Mouse (Mus musculus): ENCODE results near the gene Rims4. TPM values are rescaled to one million over a fixed set of nuclear protein-coding genes. Genes with fewer than 3 reads are reported as not detected.

The Rims4 gene
- 0.11 and 0.25 TPM in 2 replicates for polyA plus RNA-seq (2014; fragmentation: Nextera tagmentation; extraction: Ambion mirVana)

GRCm38 (mm10) chr2:163918317-163919258, at the start of gene Rims4:
Gene Rims4, minus strand, starts transcription at chr2:163918683.
- DNase-seq = peak; percentile 65
- 1% methylated on average over 79 of the region's 115 CpGs for WGBS
- ATAC-seq (ENCODE audit: insufficient read depth) = peak; percentile 84
- peak within 1 kb of the TSS; percentile 53 for H3K4me3 ChIP-seq (ENCODE audit: low read depth, low read length)
- no peaks in the 10 kb centered on the region for H3K36me3 ChIP-seq (ENCODE audit: insufficient read depth)
- no peaks in the 10 kb centered on the region for H3K9me3 ChIP-seq (ENCODE audit: low read depth, low read length)
- peaks cover 74% of the 10 kb centered on the region for H3K27me3 ChIP-seq (ENCODE audit: insufficient read depth, low read length)
- no peak within 1 kb of the TSS for H3K27ac ChIP-seq (ENCODE audit: low read depth)
- peak within 1 kb of the TSS; percentile 93 for H3K4me2 ChIP-seq
- peak within 1 kb of the TSS; percentile 47 for H3K9ac ChIP-seq
- no peak for TF ChIP-seq CTCF (IDR thresholded peaks at IDR 0.05; ENCODE audit: low read depth)
- H3K4me1 ChIP-seq (ENCODE audit: insufficient read depth) = no peaks in the 10 kb centered on the region

- TF ChIP-seq CTCF (IDR thresholded peaks at IDR 0.05; ENCODE audit: low read depth) = no peak
- Histone ChIP-seq H3K9ac (no peak overlapping the region), H3K36me3 (ENCODE audit: insufficient read depth) (no peaks in the 10 kb centered on the region), H3K4me2 (no peak overlapping the region), H3K27ac (ENCODE audit: low read depth) (no peak overlapping the region), H3K4me1 (ENCODE audit: insufficient read depth) (no peaks in the 10 kb centered on the region), H3K9me3 (ENCODE audit: low read depth, low read length) (no peaks in the 10 kb centered on the region), H3K4me3 (ENCODE audit: low read depth, low read length) (no peak overlapping the region), H3K27me3 (ENCODE audit: insufficient read depth, low read length) (no peaks in the 10 kb centered on the region)
- 49% methylated on average over 7 of the region's 7 CpGs for WGBS
- ATAC-seq (ENCODE audit: insufficient read depth) = peak; percentile 25; the same call in 1 of the 2 replicates
- DNase-seq = peak; percentile 16
Observed at GRCm38 (mm10) chr2:163965706-163966105, 47.2 kb upstream of the Rims4 start.

GRCm38 (mm10) chr2:163964606-163965560, 46.4 kb upstream of the Rims4 start:
- WGBS = 47% methylated on average over 19 of the region's 19 CpGs
- no peaks in the 10 kb centered on the region for H3K36me3 ChIP-seq (ENCODE audit: insufficient read depth)
- H3K27me3 ChIP-seq (ENCODE audit: insufficient read depth, low read length) = no peaks in the 10 kb centered on the region
- no peaks in the 10 kb centered on the region for H3K9me3 ChIP-seq (ENCODE audit: low read depth, low read length)
- H3K4me1 ChIP-seq (ENCODE audit: insufficient read depth) = no peaks in the 10 kb centered on the region
- peak overlapping the region; percentile 5; the same call in 1 of the 2 replicates for H3K4me2 ChIP-seq
- TF ChIP-seq CTCF (IDR thresholded peaks at IDR 0.05; ENCODE audit: low read depth) = no peak
- H3K9ac ChIP-seq = no peak overlapping the region
- peak; percentile 81 for DNase-seq
- H3K27ac ChIP-seq (ENCODE audit: low read depth) = peak overlapping the region; percentile 55; the same call in 1 of the 2 replicates
- no peak overlapping the region for H3K4me3 ChIP-seq (ENCODE audit: low read depth, low read length)
- ATAC-seq (ENCODE audit: insufficient read depth) = peak; percentile 87

- H3K27me3 ChIP-seq (ENCODE audit: insufficient read depth, low read length) = no peaks in the 10 kb centered on the region
- H3K9me3 ChIP-seq (ENCODE audit: low read depth, low read length) = peaks cover 7% of the 10 kb centered on the region; the same call in 1 of the 2 replicates
- TF ChIP-seq CTCF (IDR thresholded peaks at IDR 0.05; ENCODE audit: low read depth) = no peak
- H3K9ac ChIP-seq = no peak overlapping the region
- no peaks in the 10 kb centered on the region for H3K36me3 ChIP-seq (ENCODE audit: insufficient read depth)
- H3K4me1 ChIP-seq (ENCODE audit: insufficient read depth) = no peaks in the 10 kb centered on the region
- no peak overlapping the region for H3K4me2 ChIP-seq
- H3K27ac ChIP-seq (ENCODE audit: low read depth) = no peak overlapping the region
- ATAC-seq (ENCODE audit: insufficient read depth) = no peak
- DNase-seq = no peak
- WGBS = 58% methylated on average over 7 of the region's 7 CpGs
- no peak overlapping the region for H3K4me3 ChIP-seq (ENCODE audit: low read depth, low read length)
Observed at GRCm38 (mm10) chr2:163953622-163954310, 35.3 kb upstream of the Rims4 start.

- ATAC-seq (ENCODE audit: insufficient read depth) = peak; percentile 28; the same call in 1 of the 2 replicates
Observed at GRCm38 (mm10) chr2:163951770-163952169, 33.3 kb upstream of the Rims4 start.

GRCm38 (mm10) chr2:163947976-163948375, 29.5 kb upstream of the Rims4 start:
- Histone ChIP-seq H3K27ac (ENCODE audit: low read depth) (no peak overlapping the region), H3K4me1 (ENCODE audit: insufficient read depth) (no peaks in the 10 kb centered on the region), H3K36me3 (ENCODE audit: insufficient read depth) (no peaks in the 10 kb centered on the region), H3K4me3 (ENCODE audit: low read depth, low read length) (no peak overlapping the region), H3K4me2 (no peak overlapping the region), H3K27me3 (ENCODE audit: insufficient read depth, low read length) (no peaks in the 10 kb centered on the region), H3K9ac (no peak overlapping the region), H3K9me3 (ENCODE audit: low read depth, low read length) (no peaks in the 10 kb centered on the region)
- ATAC-seq (ENCODE audit: insufficient read depth) (no peak), DNase-seq (no peak)
- WGBS = 67% methylated on average over 7 of the region's 7 CpGs
- TF ChIP-seq CTCF (IDR thresholded peaks at IDR 0.05; ENCODE audit: low read depth) = no peak

More at GRCm38 (mm10) chr2:163951770-163952169, 33.3 kb upstream of the Rims4 start:
- H3K36me3 ChIP-seq (ENCODE audit: insufficient read depth) = no peaks in the 10 kb centered on the region
- WGBS = 21% methylated on average over 4 of the region's 4 CpGs
- H3K27ac ChIP-seq (ENCODE audit: low read depth) = no peak overlapping the region
- no peak overlapping the region for H3K9ac ChIP-seq
- no peaks in the 10 kb centered on the region for H3K4me1 ChIP-seq (ENCODE audit: insufficient read depth)
- no peaks in the 10 kb centered on the region for H3K27me3 ChIP-seq (ENCODE audit: insufficient read depth, low read length)
- DNase-seq = peak; percentile 83
- no peak overlapping the region for H3K4me3 ChIP-seq (ENCODE audit: low read depth, low read length)
- H3K9me3 ChIP-seq (ENCODE audit: low read depth, low read length) = no peaks in the 10 kb centered on the region
- no peak overlapping the region for H3K4me2 ChIP-seq
- TF ChIP-seq CTCF (IDR thresholded peaks at IDR 0.05; ENCODE audit: low read depth) = peak; percentile 86

All from lung, embryonic 14.5 days (tissue).